Mouse (Mus musculus): ENCODE measurements around the gene Pet100. TPM values are rescaled to one million over a fixed set of nuclear protein-coding genes. Genes with fewer than 3 reads are reported as not detected.

Pet100 gene
- total RNA-seq (2023): 50.7 TPM

GRCm38 (mm10) chr8:3621199-3621970 lies at the start of gene Pet100, which contains the start of gene Xab2:
Pet100 (plus strand) TSS chr8:3621548.
Xab2 (minus strand) TSS chr8:3621316.

DNA sequence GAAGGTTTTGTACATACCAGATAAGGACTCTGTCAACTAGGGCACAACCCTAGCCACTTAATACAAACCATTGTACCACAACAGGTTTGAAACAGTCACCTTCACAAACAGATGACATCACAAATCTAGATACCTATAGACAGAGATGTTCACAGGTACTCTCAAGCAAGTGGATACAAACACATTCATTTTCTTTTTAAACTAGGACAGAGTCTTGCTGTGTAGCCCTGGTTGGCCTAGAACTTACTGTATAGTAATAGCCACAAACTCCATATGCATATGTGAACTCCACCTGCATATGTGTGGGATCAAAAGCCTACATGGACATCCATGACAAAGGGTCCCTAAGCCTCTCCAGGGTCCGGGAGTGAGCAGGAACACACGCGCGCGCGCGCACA lies 34.4 kb upstream of the Pet100 start, which contains the start of gene Camsap3:
Gene Camsap3 (plus strand): TSS at position 301 of the 398 bp plus-strand sequence.

GRCm38 (mm10) chr8:3625445-3625844 lies 4.1 kb downstream of the Pet100 start, which contains the start of gene Pcp2:
Pcp2 (minus strand) TSS chr8:3625545.

DNA sequence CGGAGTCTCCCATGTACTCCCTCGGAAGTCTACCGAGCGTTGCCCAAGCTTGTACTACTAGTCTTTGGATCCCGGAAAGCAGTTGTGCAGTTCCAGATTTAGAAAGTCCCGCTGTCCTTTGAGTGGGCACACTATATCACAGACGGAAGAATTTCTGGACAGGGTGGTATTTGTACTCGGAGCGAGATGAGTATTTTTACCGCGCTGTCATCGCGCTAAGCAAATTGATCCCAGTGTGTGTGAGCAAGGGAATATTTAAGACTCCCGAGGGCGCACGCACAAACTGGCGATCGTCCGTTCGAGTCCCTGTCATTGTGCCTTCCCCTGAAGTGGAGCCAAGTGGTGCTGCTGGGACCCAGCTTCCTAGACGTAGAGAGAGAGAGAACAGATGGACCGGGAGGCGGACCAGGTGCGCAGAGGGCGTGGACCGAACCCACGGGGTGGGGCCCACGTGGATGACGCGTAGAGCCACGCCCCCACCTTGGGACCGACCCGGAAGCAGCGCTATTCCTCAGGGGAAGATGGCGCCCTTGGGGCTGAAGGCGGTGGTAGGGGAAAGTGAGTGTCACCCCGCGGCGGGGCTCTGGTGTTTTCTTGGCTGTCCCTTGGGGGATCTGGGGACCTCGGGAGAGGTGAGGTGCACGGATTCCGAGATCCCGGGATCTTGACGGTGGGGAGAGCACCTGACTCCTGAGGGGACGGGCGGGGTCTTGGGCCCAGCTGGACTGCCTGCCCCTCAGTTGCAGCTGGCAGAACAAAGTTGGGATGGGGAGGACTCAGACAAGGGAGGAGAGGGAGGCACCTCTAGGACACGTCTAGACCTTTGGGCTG lies 9.5 kb downstream of the Pet100 start, which contains the start of gene Stxbp2:
Gene Stxbp2 (plus strand): TSS at position 309 of the 831 bp plus-strand sequence.

DNA sequence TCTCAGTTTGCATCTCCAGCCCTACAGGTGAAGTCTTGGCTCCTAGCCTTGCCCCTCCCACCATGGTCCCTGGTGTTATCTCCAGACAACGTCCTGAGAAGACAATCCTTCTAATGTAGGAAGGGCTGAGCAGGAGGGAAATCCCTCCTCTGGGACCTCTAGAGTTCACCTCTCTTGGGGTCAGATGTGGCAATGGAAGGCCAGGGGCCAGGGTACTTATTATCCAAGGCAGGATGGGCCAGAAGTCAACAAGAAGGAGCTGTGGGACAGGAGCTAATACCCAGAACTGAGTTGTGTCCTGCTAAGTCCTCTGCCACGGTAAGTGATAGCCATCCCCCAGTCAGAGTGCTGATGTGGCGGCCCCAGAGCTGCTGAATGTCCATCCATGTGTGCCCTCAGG lies 34.2 kb downstream of the Pet100 start, which contains the start of gene Retn:
Gene Retn (plus strand): TSS at position 245 of the 400 bp plus-strand sequence.

DNA sequence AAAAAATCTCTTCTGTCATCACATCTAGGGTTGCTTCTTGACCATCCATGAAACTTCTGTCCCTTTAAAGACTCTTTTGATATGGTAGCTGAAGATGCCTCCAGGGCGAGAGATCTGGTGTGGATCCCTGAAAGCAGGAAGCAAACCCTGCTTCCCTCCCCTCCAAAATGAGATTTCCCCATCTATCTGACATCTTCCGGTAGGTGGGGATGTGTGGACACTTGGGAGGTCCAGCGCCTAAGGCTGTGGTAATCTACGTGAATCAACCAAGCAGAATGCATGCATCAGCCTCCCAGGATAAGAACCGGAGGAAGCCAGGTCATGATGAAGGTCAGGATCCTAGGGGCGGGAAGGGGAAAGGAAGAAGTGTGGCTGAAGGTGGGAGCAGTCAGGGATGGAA lies 44.2 kb downstream of the Pet100 start, which contains the start of gene Mcemp1:
Gene Mcemp1 (plus strand): TSS at position 248 of the 400 bp plus-strand sequence.

GRCm38 (mm10) chr8:3671980-3672491 lies 50.7 kb downstream of the Pet100 start, which contains the start of gene Fcor:
Fcor (minus strand) TSS chr8:3672362.

Other genes starting within 250 kb of the Pet100 start
- 296 TPM for gene Arhgef18, start 228.5 kb upstream of the Pet100 start, total RNA-seq (2023)
- 0.65 TPM for gene Pex11g, start 153.9 kb upstream of the Pet100 start, total RNA-seq (2023)
- 5.4 TPM for gene Tex45, start 150.7 kb upstream of the Pet100 start, total RNA-seq (2023)
- 6.4 TPM for gene Zfp358, start 128.4 kb upstream of the Pet100 start, total RNA-seq (2023)
- 81.8 TPM for gene Mcoln1, start 121.1 kb upstream of the Pet100 start, total RNA-seq (2023)
- 52.8 TPM for gene Pnpla6, start 106.2 kb upstream of the Pet100 start, total RNA-seq (2023)
- gene C330021F23Rik, start 53.6 kb upstream of the Pet100 start, total RNA-seq (2023): not detected
- not detected for gene Camsap3, start 34.3 kb upstream of the Pet100 start, total RNA-seq (2023)
- gene Xab2, start 232 bp upstream of the Pet100 start, total RNA-seq (2023): 91.9 TPM
- not detected for gene Pcp2, start 4.0 kb downstream of the Pet100 start, total RNA-seq (2023)
- gene Stxbp2, start 9.4 kb downstream of the Pet100 start, total RNA-seq (2023): 199 TPM
- not detected for gene Retn, start 34.2 kb downstream of the Pet100 start, total RNA-seq (2023)
- 0.53 TPM for gene Mcemp1, start 44.2 kb downstream of the Pet100 start, total RNA-seq (2023)
- not detected for gene Fcor, start 50.8 kb downstream of the Pet100 start, total RNA-seq (2023)
- 13.7 TPM for gene Trappc5, start 54.8 kb downstream of the Pet100 start, total RNA-seq (2023)
- 15.8 TPM for gene Fcer2a, start 72.6 kb downstream of the Pet100 start, total RNA-seq (2023)
- not detected for gene Clec4g, start 99.1 kb downstream of the Pet100 start, total RNA-seq (2023)
- 0.68 TPM for gene Cd209a, start 127.4 kb downstream of the Pet100 start, total RNA-seq (2023)
- not detected for gene Cd209e, start 232.8 kb downstream of the Pet100 start, total RNA-seq (2023)

Data from CD4-positive naive resting alpha-beta T cell, adult 57 days (primary cell).